Mouse (Mus musculus) megakaryocyte-erythroid progenitor cell, adult 5-6 weeks (primary cell): ENCODE results near the gene Myof. TPM values are rescaled to one million over a fixed set of nuclear protein-coding genes. Genes with fewer than 3 reads are reported as not detected.
A peak's percentile ranks its signal among the peaks of the same experiment; 100 is the strongest.

Experiments used
- ATAC-seq: replicated peaks from 2 replicates; pipeline ENCODE4 v1.8.0; 2016; ENCODE audit warnings: mild to moderate bottlenecking, inconsistent platforms; ENCODE audit not compliant: severe bottlenecking, poor library complexity, low FRiP score, low TSS enrichment
- total RNA-seq, 2 experiments: library from RNA; stranded (forward) in 1 of 2; stranded (reverse) in 1 of 2; fragments of 200-1000, 215-1000 nt in 1 of 2; fragments of >200 nt in 1 of 2; fragmentation: Nextera tagmentation in 1 of 2; gene quantifications; 2 replicates each; pipeline ENCODE4 v1.2.3; 2014 to 2017

Myof gene
- total RNA-seq, 2 experiments from 2014 or later: 0.23 TPM; not detected in 1

GRCm38 (mm10) chr19:37906916-37907315 lies 136.5 kb downstream of the Myof start:
- no peak for ATAC-seq

- ATAC-seq: no peak
Measured at GRCm38 (mm10) chr19:37896081-37896480, 147.3 kb downstream of the Myof start.

GRCm38 (mm10) chr19:37891006-37891405 lies 152.4 kb downstream of the Myof start:
- ATAC-seq: no peak

GRCm38 (mm10) chr19:37886355-37887120 lies 156.8 kb downstream of the Myof start:
- ATAC-seq: 0 out of 2 replicates have a peak, but pooled peaks have one; percentile 63

- ATAC-seq: no peak
Measured at GRCm38 (mm10) chr19:37881431-37882081, 161.8 kb downstream of the Myof start.

- no peak for ATAC-seq
Measured at GRCm38 (mm10) chr19:37877511-37878167, 165.7 kb downstream of the Myof start.

- ATAC-seq: no peak
Measured at GRCm38 (mm10) chr19:37876605-37877245, 166.7 kb downstream of the Myof start.

- peak; percentile 90 for ATAC-seq
Measured at GRCm38 (mm10) chr19:37873499-37873898, 169.9 kb downstream of the Myof start.

- ATAC-seq: no peak
Measured at GRCm38 (mm10) chr19:37867592-37867991, 175.8 kb downstream of the Myof start.

- no peak for ATAC-seq
Measured at GRCm38 (mm10) chr19:37866994-37867393, 176.4 kb downstream of the Myof start.

GRCm38 (mm10) chr19:37861171-37861570 lies 182.2 kb downstream of the Myof start:
- ATAC-seq: no peak

- ATAC-seq: no peak
Measured at GRCm38 (mm10) chr19:37860267-37860666, 183.1 kb downstream of the Myof start.

GRCm38 (mm10) chr19:37858406-37859081 lies 184.8 kb downstream of the Myof start:
- ATAC-seq: no peak

- no peak for ATAC-seq
Measured at GRCm38 (mm10) chr19:37852056-37852455, 191.3 kb downstream of the Myof start.

- no peak for ATAC-seq
Measured at GRCm38 (mm10) chr19:37851590-37852038, 191.8 kb downstream of the Myof start.

Other genes starting within 250 kb of the Myof start
- gene Cep55, start 11.4 kb upstream of the Myof start, total RNA-seq (2014; fragmentation: Nextera tagmentation): 3.9 and 4.6 TPM in 2 replicates
- 4.7 and 8.2 TPM in 2 replicates for gene Cep55, start 11.4 kb upstream of the Myof start, total RNA-seq (2017)
- not detected in 2 replicates for gene Ffar4, start 53.5 kb upstream of the Myof start, total RNA-seq (2014; fragmentation: Nextera tagmentation)
- not detected in 2 replicates for gene Ffar4, start 53.5 kb upstream of the Myof start, total RNA-seq (2017)
- not detected in 2 replicates for gene Rbp4, start 81.7 kb upstream of the Myof start, total RNA-seq (2014; fragmentation: Nextera tagmentation)
- gene Rbp4, start 81.7 kb upstream of the Myof start, total RNA-seq (2017): not detected in 2 replicates
- gene Pde6c, start 89.2 kb upstream of the Myof start, total RNA-seq (2014; fragmentation: Nextera tagmentation): not detected in 2 replicates
- not detected in 2 replicates for gene Pde6c, start 89.2 kb upstream of the Myof start, total RNA-seq (2017)
- gene Fra10ac1, start 180.6 kb upstream of the Myof start, total RNA-seq (2014; fragmentation: Nextera tagmentation): 27.1 and 38.3 TPM in 2 replicates
- gene Fra10ac1, start 180.6 kb upstream of the Myof start, total RNA-seq (2017): 38.5 and 49.8 TPM in 2 replicates
- not detected in 2 replicates for gene Lgi1, start 221.0 kb upstream of the Myof start, total RNA-seq (2014; fragmentation: Nextera tagmentation)
- gene Lgi1, start 221.0 kb upstream of the Myof start, total RNA-seq (2017): not detected in 2 replicates